11 mouse cellular contexts compared by ENCODE assay signal in the genomic region with DNA sequence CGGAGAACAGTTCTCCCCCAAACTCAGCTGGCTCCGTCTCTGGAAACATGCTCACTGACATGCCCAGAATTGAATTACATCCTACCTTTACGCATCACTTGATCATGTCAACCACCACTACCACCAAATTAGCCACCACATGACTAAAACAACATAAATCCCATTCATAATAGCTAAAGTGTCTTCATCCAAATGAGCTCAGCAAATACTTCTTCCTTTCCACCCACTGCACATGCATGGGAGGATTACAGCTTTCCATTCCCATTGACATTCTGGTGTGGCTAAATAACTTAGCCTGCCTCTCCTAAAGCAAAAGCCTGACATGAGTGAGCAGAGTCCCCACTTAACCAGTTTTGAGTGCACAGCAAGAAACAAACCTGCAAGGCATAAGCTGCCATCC.
"Had no signal": no experiment of that assay in that cellular context is flagged by ENCODE, and none has a peak within 500 bp of the region (broad histone marks: within the 10 kb centered on the region; RNA-seq: fewer than 3 reads in every experiment).

No protein-coding gene starts in this region.

- H3K27ac ChIP-seq: neural tube, embryonic 12.5 days; neural tube, embryonic 13.5 days; neural tube, embryonic 15.5 days; stomach, embryonic 15.5 days; stomach, postnatal 0 days had no signal

- H3K4me1 ChIP-seq: neural tube, embryonic 12.5 days; neural tube, embryonic 13.5 days; neural tube, embryonic 15.5 days; stomach, embryonic 15.5 days had no signal

- H3K9me3 ChIP-seq: neural tube, embryonic 12.5 days; neural tube, embryonic 13.5 days; neural tube, embryonic 15.5 days; stomach, embryonic 15.5 days had no signal

- H3K36me3 ChIP-seq: neural tube, embryonic 12.5 days; neural tube, embryonic 13.5 days; neural tube, embryonic 15.5 days; stomach, embryonic 15.5 days had no signal

- H3K9ac ChIP-seq: neural tube, embryonic 12.5 days; neural tube, embryonic 13.5 days; neural tube, embryonic 15.5 days; stomach, embryonic 15.5 days had no signal

- H3K27me3 ChIP-seq: neural tube, embryonic 12.5 days; neural tube, embryonic 13.5 days; neural tube, embryonic 15.5 days; stomach, embryonic 15.5 days had no signal

- DNase-seq: right cerebral cortex, adult 18-20 months; right cerebral cortex, postnatal 14 days; right cerebral cortex, postnatal 25 days; right cerebral cortex, postnatal 4 days; spleen, adult 18-20 months; thymus, adult 18-20 months had no signal

- H3K4me3 ChIP-seq: neural tube, embryonic 12.5 days; neural tube, embryonic 13.5 days; neural tube, embryonic 15.5 days; stomach, embryonic 15.5 days had no signal
